Mouse (Mus musculus): ENCODE measurements around the gene Hvcn1.
A peak's percentile ranks its signal among the peaks of the same experiment; 100 is the strongest.
"Not testable (repeated sequence)": the region's sequence is repeated elsewhere in the genome, so short reads cannot be mapped to it uniquely, and the experiment has no call there.

Hvcn1 gene

DNA sequence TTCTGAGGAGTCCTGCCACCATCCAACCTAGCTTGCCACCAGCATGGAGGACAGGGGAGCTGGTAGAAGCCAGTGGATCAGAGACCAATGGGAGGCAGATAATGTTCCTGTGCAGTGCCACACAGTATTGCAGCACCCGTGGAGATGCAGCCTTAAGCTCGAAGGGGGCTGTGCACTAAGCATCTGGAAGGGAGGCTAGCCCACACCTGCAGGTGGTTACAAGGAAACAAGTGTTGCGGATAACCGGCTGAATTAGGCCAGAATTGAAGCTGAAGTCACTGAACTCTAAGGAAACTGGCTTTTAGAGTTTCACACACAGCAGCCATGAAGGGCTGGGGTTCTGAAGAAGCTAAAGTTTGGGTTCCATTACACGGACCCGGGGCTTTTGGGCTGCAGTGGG is 2.3 kb downstream of the Hvcn1 start:
- DNase-seq, result no peak

DNA sequence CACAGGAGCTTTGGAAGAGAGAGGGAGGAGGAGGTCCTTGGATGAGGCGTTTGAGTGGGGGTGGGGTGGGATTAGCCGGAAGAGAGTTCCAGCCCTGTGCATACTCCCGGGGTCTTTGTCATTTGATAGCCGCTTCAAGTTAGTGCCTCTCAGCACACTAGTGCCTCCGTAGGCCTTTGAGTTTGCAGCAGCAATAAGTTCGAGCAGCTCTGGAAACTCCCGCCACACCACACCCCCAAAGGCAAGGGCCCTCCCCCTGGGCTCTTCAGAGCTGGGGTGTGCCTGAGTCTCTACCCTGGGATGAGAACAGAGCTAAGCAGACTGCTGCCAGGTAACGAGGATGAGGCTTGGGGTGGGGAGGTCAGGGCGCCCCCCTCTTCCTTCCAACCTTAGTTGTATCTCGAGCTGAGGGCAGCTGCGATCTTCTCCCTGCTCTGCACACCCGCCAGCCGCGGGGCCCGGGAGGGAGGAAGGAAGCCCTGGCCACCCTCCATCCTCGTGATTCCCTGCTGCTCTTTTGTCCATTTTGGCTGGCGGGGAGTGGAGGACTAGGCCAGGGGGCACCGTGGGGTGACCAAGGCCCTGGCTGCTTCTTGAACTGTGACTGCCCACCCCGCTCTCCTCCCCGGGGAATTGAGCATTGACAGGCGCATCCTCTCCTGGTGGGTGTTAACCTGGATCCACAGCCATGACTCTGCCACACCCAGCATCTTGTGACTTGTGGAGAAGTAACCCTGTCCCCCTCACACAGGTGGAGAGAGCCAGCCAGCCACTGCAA is 3.2 kb downstream of the Hvcn1 start:
- DNase-seq, result no peak

DNA sequence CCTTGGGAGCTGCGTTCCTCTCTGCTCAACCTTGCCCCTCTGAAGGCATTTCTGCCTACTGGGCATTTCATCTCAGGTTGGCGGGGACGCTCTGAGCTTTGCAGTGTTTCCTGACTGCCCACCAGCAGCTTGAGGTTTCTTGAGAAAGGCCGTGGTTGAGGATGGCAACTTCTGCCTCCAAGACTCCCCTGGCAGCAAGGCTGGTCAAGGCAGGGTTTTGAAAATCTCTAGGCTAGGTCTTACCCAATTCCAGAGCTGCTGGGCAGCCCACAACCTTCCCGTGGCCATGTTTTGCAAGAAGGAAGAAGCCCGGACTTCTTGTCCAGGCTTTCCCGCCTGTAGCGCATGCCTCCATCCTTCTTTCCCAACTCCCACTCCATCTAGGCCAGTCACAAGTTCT is 4.3 kb downstream of the Hvcn1 start:
- DNase-seq, result no peak

DNA sequence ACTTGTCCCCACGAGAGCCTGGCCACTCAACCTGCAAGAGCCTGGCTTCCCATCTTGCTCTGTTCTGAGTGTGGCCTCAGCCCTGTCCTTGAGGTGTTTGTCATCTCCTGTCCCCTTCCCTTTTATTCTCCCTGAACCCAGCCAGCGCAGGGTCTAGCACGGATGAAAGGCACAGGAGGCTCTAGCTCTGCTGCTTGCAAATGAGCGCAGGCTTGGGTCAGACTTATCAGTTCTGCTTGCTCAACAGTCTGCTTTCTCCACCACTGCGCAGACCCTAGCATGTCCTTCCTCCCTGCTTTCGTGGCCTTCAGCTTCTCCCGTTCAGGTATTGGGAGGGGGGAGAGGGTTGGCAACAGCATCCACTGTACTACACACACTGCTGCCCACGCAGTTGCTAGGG is 5.5 kb downstream of the Hvcn1 start:
- no peak for DNase-seq

DNA sequence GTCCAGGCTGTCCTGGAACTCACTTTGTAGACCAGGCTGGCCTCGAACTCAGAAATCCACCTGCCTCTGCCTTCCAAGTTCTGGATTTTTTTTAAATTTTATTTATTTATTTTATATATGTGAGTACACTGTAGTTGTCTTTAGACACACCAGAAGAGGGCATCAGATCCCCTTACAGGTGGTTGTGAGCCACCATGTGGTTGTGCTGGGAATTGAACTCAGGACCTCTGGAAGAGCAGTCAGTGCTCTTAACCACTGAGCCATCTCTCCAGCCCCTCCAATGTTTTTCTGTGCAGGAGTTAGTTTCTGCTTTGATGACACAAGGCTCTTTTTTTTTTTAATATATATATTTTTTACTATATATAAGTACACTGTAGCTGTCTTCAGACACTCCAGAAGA is 6.2 kb downstream of the Hvcn1 start:
- not testable (repeated sequence) for DNase-seq

DNA sequence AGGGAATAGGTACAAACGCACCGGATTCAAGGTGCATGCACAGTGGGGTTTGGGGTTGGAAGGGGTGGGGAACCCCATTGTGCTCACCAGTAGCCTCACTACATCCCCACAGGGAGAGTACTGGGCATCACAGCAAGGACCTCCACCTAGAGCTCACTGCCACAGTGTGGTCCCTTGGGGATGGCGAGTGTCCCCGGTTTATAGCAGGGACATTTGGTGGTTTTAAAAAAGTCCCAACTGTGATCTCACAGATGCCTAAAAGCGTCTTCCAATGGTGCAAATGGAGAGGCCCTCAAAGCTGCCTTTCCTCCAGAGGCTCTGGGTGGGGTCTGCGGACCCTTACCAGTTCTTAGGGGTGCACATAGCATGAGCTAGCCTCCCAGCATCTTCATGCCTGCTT is 7.3 kb downstream of the Hvcn1 start:
- no peak for DNase-seq

DNA sequence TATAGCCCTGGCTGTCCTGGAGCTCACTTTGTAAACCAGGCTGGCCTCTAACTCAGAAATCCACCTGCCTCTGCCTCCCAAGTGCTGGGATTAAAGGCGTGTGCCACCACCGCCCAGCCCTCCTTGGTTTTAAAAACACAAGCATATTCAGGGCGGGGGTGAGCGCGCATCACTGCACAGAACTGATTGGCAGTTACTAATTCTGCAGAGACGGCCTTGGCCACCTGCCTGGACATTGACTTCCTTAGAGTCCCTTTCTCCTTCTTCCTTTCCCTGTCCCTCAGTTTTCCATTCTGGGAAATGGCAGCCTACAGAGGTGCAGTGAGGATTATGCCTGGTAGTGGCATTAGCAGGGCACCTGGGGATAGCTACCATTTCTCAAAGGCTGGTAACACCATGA is 11.0 kb downstream of the Hvcn1 start:
- DNase-seq, result no peak

DNA sequence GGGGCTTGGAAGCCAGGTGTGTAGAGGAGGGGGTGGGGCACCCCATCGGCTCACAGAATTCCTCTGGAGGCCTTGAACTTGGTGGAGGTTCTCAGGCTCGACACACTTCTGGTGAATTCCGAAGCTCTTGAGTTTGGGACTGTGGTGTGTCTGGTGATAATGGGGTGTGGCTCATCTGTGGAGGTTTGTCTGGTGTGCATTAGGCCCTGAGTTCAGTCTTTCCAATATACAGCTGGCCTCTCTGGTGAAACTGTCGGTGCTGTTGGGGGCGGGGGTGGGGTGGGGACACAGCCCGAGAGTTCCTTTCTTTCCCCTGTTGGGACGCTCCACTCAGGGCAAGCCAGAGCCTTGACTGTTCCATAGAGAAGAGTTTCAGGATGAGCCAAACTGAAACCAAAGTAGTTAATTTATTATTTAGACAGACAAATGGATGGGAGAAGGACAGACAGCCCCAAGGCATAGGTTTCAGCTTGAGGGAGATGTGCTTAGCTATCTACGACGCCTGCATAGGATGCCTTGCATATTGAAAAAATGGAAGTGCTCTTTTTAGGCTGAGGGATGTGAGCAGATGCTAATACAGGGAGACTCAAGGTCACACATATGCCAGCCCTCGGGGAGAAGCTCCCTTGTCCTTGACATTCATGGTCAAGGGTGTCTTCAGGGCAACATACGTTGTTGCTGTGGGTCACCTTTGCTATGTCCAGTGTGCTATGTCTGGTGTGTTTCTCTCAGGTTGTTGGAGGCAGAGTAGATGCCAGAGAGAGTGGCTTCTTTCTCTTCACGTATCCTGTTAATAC is 11.7 kb downstream of the Hvcn1 start:
- DNase-seq, result no peak

DNA sequence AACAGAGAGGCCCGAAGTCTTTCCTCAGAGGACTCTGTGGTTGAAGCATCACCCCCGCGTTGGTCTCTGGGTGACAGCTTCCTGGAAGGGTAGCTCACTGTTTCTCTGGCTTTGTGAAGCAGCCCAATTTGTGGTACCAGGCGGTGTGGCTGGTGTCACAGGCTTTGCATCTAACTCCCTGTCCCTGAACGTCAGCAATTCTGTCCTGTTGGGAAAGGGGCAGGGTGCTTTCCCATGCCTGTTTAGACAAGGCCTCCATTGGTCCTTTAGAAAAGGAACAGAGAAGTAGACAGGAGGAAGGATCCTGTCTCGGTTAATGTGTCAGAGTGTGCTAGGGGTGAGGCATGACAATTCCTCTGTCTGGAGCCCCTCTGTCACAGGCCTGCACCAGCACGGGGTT is 12.3 kb downstream of the Hvcn1 start:
- DNase-seq, result no peak

DNA sequence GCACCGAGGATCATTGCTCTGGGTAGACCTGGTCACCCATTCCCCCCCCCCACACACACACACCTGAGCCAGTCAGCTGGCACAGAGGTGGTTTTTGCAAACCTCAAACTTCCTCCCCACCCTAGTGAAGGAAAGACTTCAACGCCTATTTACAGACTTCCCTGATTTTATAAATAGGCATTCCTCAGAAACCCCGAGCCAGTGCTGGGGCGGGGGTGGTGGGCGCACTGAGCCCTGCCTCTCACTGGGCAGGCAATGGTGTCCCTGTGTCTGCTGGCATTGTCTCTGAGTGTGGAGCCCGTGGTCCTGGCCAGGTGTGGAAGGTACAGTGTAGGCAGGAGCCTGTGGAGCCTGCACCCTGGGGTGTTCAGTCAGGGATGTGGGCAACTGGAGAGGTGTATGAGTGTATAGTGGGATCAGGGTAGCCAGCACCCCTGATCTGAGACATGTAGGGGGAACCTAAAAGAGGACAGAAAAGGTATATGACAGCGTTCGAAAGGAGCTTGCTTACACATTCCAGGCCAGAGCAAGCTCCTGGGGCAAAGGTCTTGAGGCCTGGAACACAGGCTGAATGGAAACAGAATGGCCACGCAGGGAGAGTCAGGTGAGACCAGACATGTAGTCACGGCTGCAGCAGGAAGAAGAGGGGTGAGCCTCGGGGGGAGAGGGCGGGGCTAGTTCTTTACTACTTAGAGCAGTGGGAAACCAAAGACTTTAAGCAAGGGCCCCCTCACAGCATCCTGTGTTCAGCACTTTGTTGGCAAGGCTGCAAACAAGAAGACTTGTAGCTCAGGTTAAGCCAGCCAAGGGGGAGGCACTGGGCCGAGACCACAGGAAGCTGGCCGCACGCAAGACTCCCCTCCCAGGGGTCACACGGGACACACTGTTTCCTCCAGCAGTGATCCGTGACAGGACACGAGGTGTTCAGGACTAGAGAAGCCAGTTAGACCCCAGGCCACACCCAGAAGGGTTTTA is 13.3 kb downstream of the Hvcn1 start:
- no peak for DNase-seq

DNA sequence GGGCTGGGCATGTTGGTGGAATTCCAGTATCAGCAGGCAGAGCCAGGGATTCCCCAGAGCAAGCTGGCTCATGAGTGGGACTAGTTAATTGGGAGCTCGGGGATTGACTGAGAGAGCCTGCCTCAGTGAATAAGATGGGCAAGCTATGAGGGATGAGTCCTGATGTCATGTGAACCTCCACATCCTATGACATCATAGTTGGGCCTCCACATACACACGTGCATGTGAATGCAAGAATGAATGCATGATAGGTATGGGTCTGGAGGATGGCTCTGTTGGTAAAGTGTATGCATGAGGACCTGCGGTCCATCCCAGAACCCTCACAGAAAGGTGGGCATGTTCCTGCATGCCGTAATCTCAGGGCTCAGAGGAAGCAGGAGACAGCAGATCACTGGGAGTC is 14.5 kb downstream of the Hvcn1 start:
- no peak for DNase-seq

DNA sequence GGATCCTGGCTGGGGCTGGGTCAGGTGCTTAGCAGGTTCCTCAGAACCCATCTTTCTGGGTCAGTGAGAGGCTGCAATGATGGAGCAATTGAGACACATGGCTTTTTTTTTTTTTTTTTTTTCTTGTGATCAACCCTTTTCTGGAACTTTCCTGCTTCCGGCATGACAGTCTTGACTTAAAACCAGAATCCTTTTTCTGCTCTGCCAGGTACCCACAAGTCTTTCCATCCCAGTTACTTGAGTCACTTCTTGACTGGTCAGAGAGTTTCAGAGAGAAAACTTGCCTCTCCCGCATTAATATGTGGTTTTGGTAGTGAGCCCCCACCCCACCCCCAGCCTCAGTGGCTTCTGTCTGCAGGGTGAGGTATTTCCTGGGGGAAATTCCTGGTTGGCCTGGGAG is 17.7 kb downstream of the Hvcn1 start:
- DNase-seq, result no peak

DNA sequence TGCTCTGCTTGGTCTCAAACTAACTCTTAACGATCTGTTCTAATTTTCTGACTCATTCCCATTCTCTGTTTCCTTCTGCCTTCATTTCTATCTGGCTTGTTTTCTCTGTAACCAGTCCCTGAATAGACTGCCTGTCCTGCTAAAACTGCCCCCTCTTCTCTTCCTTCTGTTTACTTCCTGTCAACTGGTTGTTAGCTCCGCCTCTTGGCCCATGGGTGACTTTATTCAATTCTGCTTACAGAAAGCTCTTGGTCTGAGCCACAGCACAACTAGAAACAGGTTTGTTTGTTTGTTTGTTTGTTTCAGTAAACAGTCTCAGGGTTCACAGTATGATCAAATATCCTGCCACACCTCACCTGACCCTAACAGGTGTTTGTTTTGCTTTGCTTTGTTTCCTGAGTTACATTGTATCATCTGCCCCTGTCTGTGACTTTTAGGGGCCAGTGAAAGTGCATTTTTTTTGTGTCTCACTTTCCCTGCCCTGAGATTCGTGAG is 21.7 kb downstream of the Hvcn1 start:
- DNase-seq, result no peak

DNA sequence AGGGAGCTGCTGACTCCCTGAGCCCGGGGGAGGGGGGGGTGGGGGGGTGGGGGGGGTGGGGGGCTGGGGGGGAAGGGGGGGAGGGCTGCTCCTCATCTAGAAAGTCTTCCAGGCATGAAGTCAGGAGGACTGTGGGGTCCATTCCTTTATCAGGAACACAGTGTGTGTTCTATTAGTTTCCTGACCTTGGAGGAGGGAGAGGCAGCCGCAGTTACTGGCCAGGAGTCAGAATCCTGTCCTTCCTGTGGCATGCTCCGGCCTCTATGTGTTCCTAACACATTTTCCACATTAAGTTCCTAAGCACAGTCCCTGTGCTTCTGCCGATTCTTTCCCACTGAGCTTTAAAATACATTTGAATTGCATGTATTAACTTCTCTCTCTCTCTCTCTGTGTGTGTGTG is 22.2 kb downstream of the Hvcn1 start:
- no peak for DNase-seq

DNA sequence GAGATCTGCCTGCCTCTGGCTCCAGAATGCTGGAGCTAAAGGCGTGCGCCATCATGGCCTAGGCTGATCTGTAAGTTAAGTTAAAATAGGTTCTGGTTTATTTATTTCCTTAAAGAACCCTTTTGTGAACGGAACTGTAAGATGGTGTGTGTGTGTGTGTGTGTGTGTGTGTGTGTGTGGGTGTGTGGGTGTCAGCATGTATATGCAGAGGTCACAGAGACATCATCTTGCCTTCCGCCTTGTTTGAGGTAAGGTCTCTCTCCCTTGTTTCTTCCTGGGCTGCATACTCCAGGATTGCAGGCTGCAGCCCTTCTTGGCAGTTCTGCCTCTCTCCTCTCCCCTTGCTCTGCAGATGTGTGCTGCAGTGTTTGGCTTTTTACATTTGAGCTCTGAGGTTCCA is 24.2 kb downstream of the Hvcn1 start:
- no peak for DNase-seq

DNA sequence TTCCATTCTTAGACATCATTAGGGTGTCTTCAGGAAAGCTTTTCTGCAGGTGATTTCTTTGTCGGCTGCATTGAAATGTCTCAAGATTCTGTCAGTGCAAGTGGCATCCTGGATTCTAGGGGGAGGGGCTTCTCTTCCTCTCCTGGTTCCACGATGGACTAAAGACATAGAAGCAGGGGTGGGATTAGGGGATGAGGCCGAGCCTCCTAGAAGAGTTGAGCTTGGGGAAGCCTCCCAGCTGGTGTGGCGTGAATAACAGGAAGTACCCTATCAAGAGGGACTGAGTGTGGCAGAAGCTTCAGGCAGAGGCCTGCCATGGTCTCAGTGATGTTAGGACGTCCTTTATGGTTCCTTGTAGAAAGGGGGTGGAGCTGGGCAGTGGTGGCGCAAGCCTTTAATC is 24.8 kb downstream of the Hvcn1 start:
- no peak for DNase-seq

DNA sequence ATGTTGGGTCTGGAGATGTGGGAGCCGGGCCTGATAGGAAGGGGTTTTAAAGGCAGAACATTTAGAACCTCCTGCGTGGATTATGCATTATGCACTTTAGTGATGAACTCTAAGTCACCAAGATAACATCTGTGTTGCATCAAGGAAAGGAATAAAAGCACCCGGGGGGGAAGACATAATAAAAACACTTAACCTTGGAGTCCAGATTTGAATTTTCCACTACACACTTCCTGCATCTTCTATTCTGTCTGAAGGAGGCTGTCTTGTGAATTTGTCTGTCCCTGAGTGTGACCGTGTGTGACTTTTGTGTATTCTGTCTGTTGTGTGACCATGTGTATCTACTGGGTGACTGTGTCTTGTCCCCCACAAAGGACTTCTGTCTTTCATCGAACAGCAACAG is 25.4 kb downstream of the Hvcn1 start:
- DNase-seq, result no peak

DNA sequence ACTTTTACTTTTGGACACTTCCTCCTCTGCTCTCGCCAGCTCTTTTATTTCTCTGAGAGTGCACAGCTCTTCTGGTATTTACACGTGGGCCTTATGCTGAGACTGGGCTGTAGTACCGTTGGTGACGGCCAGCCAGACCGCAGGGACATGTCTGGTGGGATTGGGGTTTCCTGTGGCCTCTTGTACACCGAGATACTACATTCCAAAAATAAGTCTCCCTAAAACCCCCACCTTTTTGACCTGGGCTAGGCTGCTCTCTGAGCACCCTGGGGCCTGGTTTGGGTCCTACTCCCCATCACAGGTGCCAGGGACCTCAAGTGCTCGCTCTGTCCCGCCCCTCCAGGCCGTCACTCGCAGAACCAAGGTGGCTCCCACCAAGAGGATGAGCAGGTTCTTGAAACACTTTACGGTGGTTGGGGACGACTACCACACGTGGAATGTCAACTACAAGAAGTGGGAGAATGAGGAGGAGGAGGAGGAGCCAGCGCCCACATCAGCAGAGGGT is 26.5 kb downstream of the Hvcn1 start:
- no peak for DNase-seq

DNA sequence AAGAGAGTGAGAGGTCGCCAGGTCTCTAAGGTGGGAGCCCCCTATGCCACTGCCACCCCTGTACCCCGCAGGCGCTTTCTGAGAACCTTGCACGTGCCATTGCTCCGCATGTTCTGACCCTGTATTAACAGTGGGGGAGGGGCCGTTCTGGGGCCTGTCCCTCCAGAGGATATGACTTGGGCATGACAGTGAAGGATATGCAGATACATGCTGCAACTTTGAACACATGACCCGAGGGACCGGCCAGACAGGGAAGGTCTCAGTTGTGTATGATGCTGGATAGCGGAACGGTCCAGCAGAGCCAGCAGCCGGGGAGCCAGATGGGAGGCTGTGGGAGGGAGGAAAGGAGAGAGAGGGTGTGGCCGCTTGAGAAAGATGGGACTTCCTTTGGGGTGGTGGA is 27.1 kb downstream of the Hvcn1 start:
- DNase-seq, result peak; percentile 22

DNA sequence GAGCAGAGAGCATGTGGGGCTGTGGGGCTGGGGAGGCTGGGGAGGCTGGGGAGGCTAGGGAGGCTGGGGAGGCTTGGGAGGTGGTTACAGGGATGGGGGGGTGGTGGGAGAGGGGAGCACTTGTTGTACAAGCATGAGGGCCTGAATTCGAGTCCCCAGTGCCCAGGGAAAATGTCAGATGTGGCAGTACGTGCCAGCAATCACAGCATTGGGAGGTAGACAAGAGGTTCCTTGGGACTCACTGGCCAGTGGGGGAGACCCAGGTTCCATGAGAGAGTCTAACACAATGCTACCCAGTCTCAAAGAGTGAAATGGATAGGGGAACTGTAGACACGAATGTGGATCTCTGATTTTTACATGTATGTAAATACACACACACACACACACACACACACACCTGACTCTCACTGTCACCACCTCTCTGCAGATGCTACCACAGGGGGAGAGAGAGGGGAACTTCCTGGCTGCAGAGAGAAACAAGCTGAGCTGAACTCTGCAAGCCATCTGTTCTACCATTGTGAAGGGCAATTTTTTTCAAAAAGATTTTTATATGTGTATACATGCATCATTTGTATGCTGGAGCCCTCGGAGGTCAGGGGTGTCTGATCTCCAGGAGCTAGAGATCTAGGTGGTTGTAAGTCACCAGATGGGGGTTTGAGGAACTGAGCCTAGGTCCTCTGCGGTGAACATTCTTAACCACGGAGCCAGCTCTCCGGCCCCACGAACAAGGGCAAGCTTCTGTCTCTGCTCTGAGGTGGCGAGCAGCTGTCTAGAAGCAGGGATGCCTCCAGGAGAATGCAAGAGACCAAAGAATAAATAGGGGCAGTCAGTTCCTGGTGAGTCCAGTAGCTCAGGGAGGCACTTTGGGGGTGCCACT is 28.0 kb downstream of the Hvcn1 start:
- DNase-seq, result peak; percentile 23

DNA sequence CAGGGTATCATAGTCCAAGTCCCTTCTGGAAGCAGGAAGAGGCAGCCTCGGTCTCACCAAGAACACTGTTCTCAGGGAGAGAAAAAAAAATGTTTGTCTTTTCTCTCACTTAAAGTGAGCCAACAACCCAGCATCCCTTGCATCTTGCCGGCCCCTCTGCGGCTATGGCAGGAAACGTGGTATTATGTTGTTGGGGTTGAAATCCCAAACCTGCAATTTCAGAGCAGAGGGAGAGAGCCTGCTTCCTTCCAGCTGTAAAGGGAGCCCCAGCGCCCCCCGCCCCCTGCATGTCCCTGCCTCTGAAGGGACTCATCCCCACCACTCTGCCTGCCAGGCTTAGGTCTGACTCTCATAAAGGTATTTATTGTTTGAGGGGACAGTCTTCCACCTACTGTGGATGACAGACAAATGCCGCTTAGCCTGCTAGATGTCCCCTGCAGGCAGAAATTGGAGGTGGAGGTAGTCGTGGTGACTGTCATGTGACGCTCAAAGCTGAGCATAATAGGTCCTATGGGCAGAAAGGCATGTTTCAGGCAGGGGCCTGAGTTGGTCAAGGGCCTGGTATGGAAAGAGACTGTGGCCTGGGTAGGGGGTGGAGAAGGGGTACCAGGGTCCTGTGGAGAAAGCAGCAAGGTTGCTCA is 28.7 kb downstream of the Hvcn1 start:
- no peak for DNase-seq
